9 mouse cellular contexts compared by ENCODE assay signal in the genomic region with DNA sequence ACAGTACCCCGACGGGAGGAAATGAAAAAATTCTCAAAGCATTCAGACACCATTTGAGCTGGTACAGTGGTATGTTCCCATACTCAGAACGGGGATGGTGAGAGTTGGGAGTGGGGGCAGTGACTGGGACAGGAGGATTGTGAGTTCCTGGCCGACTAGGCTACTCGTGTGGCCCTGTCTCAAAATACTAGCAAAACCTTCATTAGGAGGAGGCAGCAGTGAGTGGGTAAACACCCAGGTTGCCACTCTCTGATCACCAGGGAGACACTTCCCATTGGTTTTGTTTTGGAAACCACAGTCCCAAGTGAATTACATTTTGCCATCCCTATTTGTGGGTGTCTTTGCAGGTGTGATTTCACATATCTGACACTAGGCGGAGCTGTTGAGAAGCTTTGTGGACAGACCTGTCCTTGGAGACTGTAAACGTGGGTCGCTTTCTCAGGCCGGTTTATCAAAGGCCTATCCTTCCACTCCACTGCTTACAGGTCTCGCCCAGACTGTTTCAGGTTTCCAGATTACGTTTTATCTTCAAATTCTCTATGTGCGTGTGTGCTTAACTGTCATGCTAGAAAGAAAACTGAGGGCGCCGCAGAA. TPM values are rescaled to one million over a fixed set of nuclear protein-coding genes. Genes with fewer than 3 reads are reported as not detected.
DNase-seq lines count a peak whose midpoint lies in the region; ATAC-seq and TF ChIP-seq lines count a peak whose summit lies in the region.
"Had no signal": no experiment of that assay in that cellular context is flagged by ENCODE, and none has a peak within 500 bp of the region (broad histone marks: within the 10 kb centered on the region; RNA-seq: fewer than 3 reads in every experiment).

No protein-coding gene starts in this region.

- no peak overlapping the region for H3K4me3 ChIP-seq in heart, embryonic 10.5 days
- H3K4me3 ChIP-seq in cerebellum, adult 2 months (replicated peaks; ENCODE audit: insufficient read depth, low read depth, low read length), result no peak overlapping the region
- H3K4me3 ChIP-seq in kidney, embryonic 15.5 days (replicated peaks), result no peak overlapping the region
- no peak overlapping the region for H3K4me3 ChIP-seq in stomach, embryonic 16.5 days (replicated peaks; ENCODE audit: low read length)

- ATAC-seq in kidney, embryonic 15.5 days (replicated peaks; ENCODE audit: low FRiP score), result peak; percentile 78
- ATAC-seq in megakaryocyte, adult 5-6 weeks (ENCODE audit: poor library complexity, severe bottlenecking), result peak; percentile 85
- ATAC-seq in stomach, embryonic 16.5 days (ENCODE audit: insufficient read depth, low FRiP score), result peak; percentile 58

- no peak overlapping the region for H3K4me2 ChIP-seq in kidney, embryonic 15.5 days
- no peak overlapping the region for H3K4me2 ChIP-seq in stomach, embryonic 16.5 days (ENCODE audit: low read depth, low read length)

- no peak overlapping the region for H3K27ac ChIP-seq in heart, embryonic 10.5 days
- H3K27ac ChIP-seq in cerebellum, adult 2 months (ENCODE audit: insufficient read depth, low read length), result no peak overlapping the region
- no peak overlapping the region for H3K27ac ChIP-seq in kidney, embryonic 15.5 days
- H3K27ac ChIP-seq in stomach, embryonic 16.5 days (ENCODE audit: low read length), result no peak overlapping the region
- H3K27ac ChIP-seq: macrophage had no signal

- TF ChIP-seq CTCF in cerebellum, adult 2 months (IDR thresholded peaks at IDR 0.05; ENCODE audit: borderline replicate concordance, insufficient read depth, low read depth, low read length), result peak; percentile 66

- peak; percentile 51 to 76 for DNase-seq in heart, adult 18-20 months
- DNase-seq in heart, embryonic 10.5 days (ENCODE audit: low spot score), result no peak
- peak; percentile 55 for DNase-seq in MEL-GATA-1-ER (ENCODE audit: extremely low read depth, low read depth)
- DNase-seq in cerebellum, adult 2 months, result peak; percentile 17 to 37
- peak; percentile 48 for DNase-seq in heart, adult 8-10 months (ENCODE audit: low spot score)

- H3K4me1 ChIP-seq in heart, embryonic 10.5 days, result no peaks in the 10 kb centered on the region
- H3K4me1 ChIP-seq in cerebellum, adult 2 months (ENCODE audit: control insufficient read depth, insufficient read depth, low read length), result no peaks in the 10 kb centered on the region; the same call in 1 of the 2 replicates
- H3K4me1 ChIP-seq in kidney, embryonic 15.5 days, result no peaks in the 10 kb centered on the region
- H3K4me1 ChIP-seq in stomach, embryonic 16.5 days (ENCODE audit: control insufficient read depth, insufficient read depth, low read length), result no peaks in the 10 kb centered on the region

- H3K27me3 ChIP-seq in heart, embryonic 10.5 days (ENCODE audit: insufficient read depth, poor library complexity, severe bottlenecking), result 0 out of 2 replicates have a peak, but pooled peaks cover 4% of the 10 kb centered on the region
- no peaks in the 10 kb centered on the region for H3K27me3 ChIP-seq in cerebellum, adult 2 months (ENCODE audit: control insufficient read depth, insufficient read depth, low read length)
- no peaks in the 10 kb centered on the region for H3K27me3 ChIP-seq in kidney, embryonic 15.5 days
- H3K27me3 ChIP-seq in stomach, embryonic 16.5 days (ENCODE audit: control insufficient read depth, insufficient read depth, low read length), result no peaks in the 10 kb centered on the region

- H3K9me3 ChIP-seq in heart, embryonic 10.5 days, result no peaks in the 10 kb centered on the region
- no peaks in the 10 kb centered on the region for H3K9me3 ChIP-seq in kidney, embryonic 15.5 days (replicated peaks)
- no peaks in the 10 kb centered on the region for H3K9me3 ChIP-seq in stomach, embryonic 16.5 days (replicated peaks; ENCODE audit: control insufficient read depth, low read length)

- no peak overlapping the region for H3K9ac ChIP-seq in kidney, embryonic 15.5 days
- no peak overlapping the region for H3K9ac ChIP-seq in stomach, embryonic 16.5 days (ENCODE audit: low read length)

- no peaks in the 10 kb centered on the region for H3K36me3 ChIP-seq in heart, embryonic 10.5 days
- H3K36me3 ChIP-seq in kidney, embryonic 15.5 days, result no peaks in the 10 kb centered on the region
- no peaks in the 10 kb centered on the region for H3K36me3 ChIP-seq in stomach, embryonic 16.5 days (ENCODE audit: control insufficient read depth, insufficient read depth, low read length)

- TF ChIP-seq POLR2A in cerebellum, adult 2 months (IDR thresholded peaks at IDR 0.05; ENCODE audit: borderline replicate concordance, insufficient read depth, low read length), result no peak

- WGBS in heart, embryonic 10.5 days, result 45% methylated on average over 14 of the region's 14 CpGs
- 58% methylated on average over 14 of the region's 14 CpGs for WGBS in cerebellum, adult 2 months
- 50% methylated on average over 14 of the region's 14 CpGs for WGBS in kidney, embryonic 15.5 days
- 47% methylated on average over 14 of the region's 14 CpGs for WGBS in stomach, embryonic 16.5 days

RNA-seq across cellular contexts. Expression of a gene that starts 18.9 kb away (rescaled TPM):
- total RNA-seq in heart, adult 18-20 months (2021), result 1 to 10 TPM; 1.6 to 1.9 TPM
- polyA plus RNA-seq in heart, embryonic 10.5 days (2016; fragmentation: Nextera tagmentation; extraction: Ambion mirVana), result not detected in 2 replicates
- 0.10 and 0.24 TPM in 2 replicates for polyA plus RNA-seq in cerebellum, adult 2 months (2012; rRNA removed)
- total RNA-seq in heart, adult 8-10 months (2022), result 1 to 10 TPM; 1.2 to 2.2 (median 1.9) TPM
- polyA plus RNA-seq in kidney, embryonic 15.5 days (2015; fragmentation: Nextera tagmentation; extraction: Ambion mirVana), result 0.39 and 0.43 TPM in 2 replicates
- total RNA-seq in megakaryocyte, adult 5-6 weeks (2015), result 36.6 and 48.0 TPM in 2 replicates
- total RNA-seq in megakaryocyte, adult 5-6 weeks (2017), result 126 and 145 TPM in 2 replicates
- 0.21 and 0.31 TPM in 2 replicates for polyA plus RNA-seq in stomach, embryonic 16.5 days (2015; fragmentation: Nextera tagmentation; extraction: Ambion mirVana)
